Mouse (Mus musculus) liver, adult 2 months (tissue): Measurements from ENCODE around the gene Gpr6. TPM values are rescaled to one million over a fixed set of nuclear protein-coding genes. Genes with fewer than 3 reads are reported as not detected.

Experiments used
- DNase-seq: peaks from one replicate; pipeline ENCODE4 v3.0.0-alpha.2; 2011; ENCODE audit warnings: low read depth, low spot score; ENCODE audit errors: extremely low read depth
- H3K27ac ChIP-seq: fragments of 200-500 bp; replicated peaks from 2 replicates; pipeline ENCODE4 v1.5.1; 2012; ENCODE audit warnings: low read depth, mild to moderate bottlenecking, control low read depth, inconsistent platforms, low read length; ENCODE audit not compliant: insufficient read depth
- H3K27me3 ChIP-seq: fragments of 200-500 bp; 2 replicates; pipeline ENCODE4 v1.6.1; 2012; ENCODE audit warnings: mild to moderate bottlenecking, moderate library complexity, low read length, inconsistent platforms; ENCODE audit not compliant: control insufficient read depth, insufficient read depth
- H3K36me3 ChIP-seq: fragments of 200-500 bp; 2 replicates; pipeline ENCODE4 v1.6.1; 2012; ENCODE audit warnings: low read length, inconsistent platforms; ENCODE audit not compliant: control insufficient read depth, insufficient read depth
- H3K4me1 ChIP-seq: fragments of 200-500 bp; 2 replicates; pipeline ENCODE4 v1.6.1; 2011; ENCODE audit warnings: low read length; ENCODE audit not compliant: control insufficient read depth, insufficient read depth
- H3K4me3 ChIP-seq: fragments of 200-500 bp; 2 replicates; pipeline ENCODE4 v1.5.1; 2011; ENCODE audit warnings: low read depth, mild to moderate bottlenecking, control low read depth, low read length, moderate library complexity; ENCODE audit not compliant: insufficient read depth
- H3K79me2 ChIP-seq: fragments of 200-500 bp; 2 replicates; pipeline ENCODE4 v1.6.1; 2012; ENCODE audit warnings: inconsistent platforms, mild to moderate bottlenecking, low read length, moderate library complexity; ENCODE audit not compliant: control insufficient read depth, insufficient read depth
- H3K9ac ChIP-seq: fragments of 200-500 bp; 2 replicates; pipeline ENCODE4 v1.6.1; 2012; ENCODE audit warnings: low read depth, mild to moderate bottlenecking, control low read depth, inconsistent platforms, low read length
- CTCF ChIP-seq: fragments of 200-500 bp; IDR thresholded peaks from 2 replicates; pipeline ENCODE4 v1.5.1; 2011; ENCODE audit warnings: low read depth, low read length, control low read depth
- POLR2A ChIP-seq: fragments of 200-500 bp; IDR thresholded peaks from 2 replicates; pipeline ENCODE4 v1.6.1; 2011; ENCODE audit warnings: low read length, control low read depth; ENCODE audit not compliant: insufficient read depth; ENCODE audit errors: extremely low read depth
- WGBS: fragments of 180-500 bp; shearing (Covaris S2); methylation state at CpG from one replicate; pipeline ENCODE4 v1.1.7; 2018; 5-methylcytosine and 5-hydroxymethylcytosine counted together
- polyA plus RNA-seq: library from polyadenylated mRNA; depleted of rRNA; stranded (reverse); fragments of >200 nt; gene quantifications from 2 replicates; pipeline ENCODE4 v1.2.3, GENCODE M21; 2012; rRNA removed
- total RNA-seq: library from RNA; depleted of rRNA; stranded (reverse); fragments of >200 nt; gene quantifications from 2 replicates; pipeline ENCODE4 v1.2.3, GENCODE M21; 2014; rRNA removed

Gpr6 gene
- total RNA-seq (not detected in 2 replicates), polyA plus RNA-seq (not detected in 2 replicates)

- WGBS, result 4% methylated on average over 23 of the region's 23 CpGs
- Histone ChIP-seq H3K9ac (no peak within 1 kb of the TSS), H3K4me3 (no peak within 1 kb of the TSS), H3K4me1 (no peaks in the 10 kb centered on the region), H3K36me3 (no peaks in the 10 kb centered on the region), H3K79me2 (no peaks in the 10 kb centered on the region), H3K27ac (no peak within 1 kb of the TSS), H3K27me3 (peaks cover 22% of the 10 kb centered on the region)
- TF ChIP-seq CTCF (no peak), POLR2A (no peak)
- no peak for DNase-seq
Observed at GRCm38 (mm10) chr10:41072116-41072515, at the start of gene Gpr6. Gpr6 (minus strand) TSS chr10:41072285.

- Histone ChIP-seq H3K9ac (no peak overlapping the region), H3K27ac (no peak overlapping the region), H3K4me1 (no peaks in the 10 kb centered on the region), H3K27me3 (0 out of 2 replicates have a peak, but pooled peaks cover 3% of the 10 kb centered on the region), H3K36me3 (no peaks in the 10 kb centered on the region), H3K4me3 (no peak overlapping the region), H3K79me2 (no peaks in the 10 kb centered on the region)
- no peak for DNase-seq
- TF ChIP-seq CTCF, result no peak
- WGBS, result 71% methylated on average over 2 of the region's 2 CpGs
Observed at GRCm38 (mm10) chr10:41100060-41100459, 28.0 kb upstream of the Gpr6 start.

GRCm38 (mm10) chr10:41098137-41098536 is 26.1 kb upstream of the Gpr6 start:
- H3K27ac ChIP-seq, result no peak overlapping the region

GRCm38 (mm10) chr10:41088852-41089251 is 16.8 kb upstream of the Gpr6 start:
- no peak for TF ChIP-seq POLR2A
- TF ChIP-seq CTCF, result no peak
- Histone ChIP-seq H3K79me2 (no peaks in the 10 kb centered on the region), H3K27ac (no peak overlapping the region), H3K9ac (no peak overlapping the region), H3K4me1 (no peaks in the 10 kb centered on the region), H3K4me3 (no peak overlapping the region), H3K27me3 (no peaks in the 10 kb centered on the region), H3K36me3 (no peaks in the 10 kb centered on the region)
- 45% methylated on average over 7 of the region's 7 CpGs for WGBS
- no peak for DNase-seq

More at GRCm38 (mm10) chr10:41098137-41098536, 26.1 kb upstream of the Gpr6 start:
- no peaks in the 10 kb centered on the region for H3K36me3 ChIP-seq
- H3K4me3 ChIP-seq, result no peak overlapping the region
- DNase-seq, result no peak
- 82% methylated on average over 6 of the region's 6 CpGs for WGBS
- H3K27me3 ChIP-seq, result 0 out of 2 replicates have a peak, but pooled peaks cover 3% of the 10 kb centered on the region
- H3K4me1 ChIP-seq, result no peaks in the 10 kb centered on the region
- TF ChIP-seq POLR2A (no peak), CTCF (no peak)
- no peak overlapping the region for H3K9ac ChIP-seq
- no peaks in the 10 kb centered on the region for H3K79me2 ChIP-seq

DNA sequence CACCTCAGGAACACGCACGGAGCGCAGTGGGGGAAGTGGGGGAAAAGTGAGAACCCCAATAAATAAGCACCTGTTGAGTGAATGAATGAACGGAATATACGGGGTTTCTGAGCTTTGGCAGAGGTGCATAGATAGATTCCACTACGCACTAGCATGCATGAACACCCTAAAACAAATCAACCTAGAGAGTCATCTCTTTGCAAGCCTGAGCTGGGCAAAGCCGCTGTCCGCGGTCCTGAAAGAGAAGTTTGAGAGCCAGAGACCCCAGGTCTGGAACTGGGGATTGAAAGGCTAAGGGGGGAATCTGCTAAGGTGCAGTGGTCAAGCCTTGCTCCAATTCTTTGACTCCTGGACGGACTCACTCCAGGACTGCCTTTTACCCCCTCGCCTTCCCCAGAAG is 389 bp downstream of the Gpr6 start:
- TF ChIP-seq POLR2A (no peak), CTCF (no peak)
- Histone ChIP-seq H3K27me3 (peaks cover 22% of the 10 kb centered on the region), H3K36me3 (no peaks in the 10 kb centered on the region), H3K4me1 (no peaks in the 10 kb centered on the region), H3K4me3 (no peak overlapping the region), H3K79me2 (no peaks in the 10 kb centered on the region), H3K9ac (no peak overlapping the region), H3K27ac (no peak overlapping the region)
- DNase-seq, result no peak
- WGBS, result 5% methylated on average over 11 of the region's 11 CpGs

DNA sequence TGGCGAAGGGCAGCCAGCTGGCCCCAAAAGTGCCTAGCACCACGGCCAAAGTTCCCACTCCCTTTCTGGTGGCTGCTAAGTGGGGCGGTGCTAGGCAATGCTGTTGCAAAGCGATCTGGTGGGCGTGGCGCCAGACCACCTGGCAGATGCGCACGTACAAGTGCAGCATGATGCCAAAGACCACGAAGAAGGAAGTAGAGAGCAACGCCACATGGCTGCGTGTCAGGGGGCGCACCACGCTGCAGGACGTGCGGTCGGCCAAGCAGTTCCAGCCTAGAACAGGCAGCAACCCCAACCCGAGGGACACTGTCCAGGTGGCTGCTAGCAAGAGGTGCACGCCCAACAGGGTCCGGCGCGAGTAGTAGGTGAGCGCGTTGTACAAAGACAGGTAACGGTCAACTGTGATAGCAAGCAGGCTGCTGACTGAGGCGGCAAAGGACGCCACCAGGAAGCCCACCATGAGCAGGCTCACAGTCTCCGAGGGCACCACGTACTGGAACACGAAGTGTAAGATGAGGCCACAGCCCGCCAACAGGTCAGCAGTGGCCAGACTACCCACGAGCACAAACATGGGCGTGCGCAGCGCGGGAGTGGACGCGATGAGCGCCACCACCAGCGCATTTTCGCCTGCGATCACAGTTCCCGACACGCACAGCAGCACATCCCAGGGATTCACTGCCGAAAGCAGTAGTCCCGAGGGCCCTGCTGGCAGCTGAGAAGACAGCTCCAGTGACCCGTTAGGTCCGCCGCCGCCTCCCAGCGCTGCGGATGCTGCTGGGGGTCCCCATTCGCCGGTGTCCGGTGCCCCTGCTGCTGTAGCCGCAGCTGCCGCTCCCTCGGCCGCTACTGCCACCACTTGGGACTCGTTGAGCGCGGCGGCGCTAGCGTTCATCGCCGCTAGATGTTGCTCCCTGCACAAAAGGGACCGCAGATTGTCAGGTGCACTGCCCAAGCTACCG is 1.1 kb downstream of the Gpr6 start:
- no peak for DNase-seq

More for the DNA sequence above, 1.1 kb downstream of the Gpr6 start:
- H3K79me2 ChIP-seq, result no peaks in the 10 kb centered on the region
- TF ChIP-seq POLR2A (no peak), CTCF (no peak)
- peaks cover 22% of the 10 kb centered on the region for H3K27me3 ChIP-seq
- H3K36me3 ChIP-seq, result no peaks in the 10 kb centered on the region
- H3K4me3 ChIP-seq, result no peak overlapping the region
- WGBS, result 7% methylated on average over 68 of the region's 68 CpGs
- H3K9ac ChIP-seq, result no peak overlapping the region
- no peak overlapping the region for H3K27ac ChIP-seq
- H3K4me1 ChIP-seq, result no peaks in the 10 kb centered on the region
